Mouse (Mus musculus) CH12.LX (cell line): ENCODE data around the gene Aagab.

Source experiments
- CHD1 ChIP-seq: IDR thresholded peaks from 2 replicates; pipeline ENCODE4 v1.6.1; 2012; ENCODE audit warnings: low read depth, low read length, improper control_type of control experiment, inconsistent platforms
- CTCF ChIP-seq, 2 experiments: IDR thresholded peaks in 1 of 2; conservative IDR thresholded peaks in 1 of 2; 2 replicates each; pipeline ENCODE4 v1.5.1; 2011 to 2012; ENCODE audit warnings: low read depth in 2 of 2, low read length in 2 of 2, improper control_type of control experiment in 1 of 2, inconsistent platforms in 1 of 2, mild to moderate bottlenecking in 1 of 2, moderate library complexity in 1 of 2
- E2F4 ChIP-seq: IDR thresholded peaks from 2 replicates; pipeline ENCODE4 v1.6.1; 2011; ENCODE audit warnings: low read depth, low read length, improper control_type of control experiment; ENCODE audit not compliant: insufficient replicate concordance
- EP300 ChIP-seq: IDR thresholded peaks from 2 replicates; pipeline ENCODE4 v1.6.1; 2011; ENCODE audit warnings: low read length, improper control_type of control experiment
- ETS1 ChIP-seq: conservative IDR thresholded peaks from 2 replicates; pipeline ENCODE4 v1.6.1; 2012; ENCODE audit warnings: low read depth, mild to moderate bottlenecking, inconsistent platforms, low read length, improper control_type of control experiment, moderate library complexity
- POLR2A ChIP-seq: IDR thresholded peaks from 2 replicates; pipeline ENCODE4 v1.6.1; 2011; ENCODE audit warnings: low read depth, mild to moderate bottlenecking, improper control_type of control experiment, low read length
- SIN3A ChIP-seq: IDR thresholded peaks from 2 replicates; pipeline ENCODE4 v1.6.1; 2012; ENCODE audit warnings: low read length, improper control_type of control experiment, inconsistent platforms
- SMC3 ChIP-seq: IDR thresholded peaks from 2 replicates; pipeline ENCODE4 v1.6.1; 2011; ENCODE audit warnings: low read depth, low read length, improper control_type of control experiment
- TCF12 ChIP-seq: IDR thresholded peaks from 2 replicates; pipeline ENCODE4 v1.6.1; 2014; ENCODE audit warnings: low read depth, mild to moderate bottlenecking, inconsistent platforms, low read length, improper control_type of control experiment
- USF1 ChIP-seq: IDR thresholded peaks from 2 replicates; pipeline ENCODE4 v1.6.1; 2014; ENCODE audit warnings: low read depth, mild to moderate bottlenecking, inconsistent platforms, low read length, improper control_type of control experiment
- USF2 ChIP-seq: conservative IDR thresholded peaks from 2 replicates; pipeline ENCODE4 v1.6.1; 2011; ENCODE audit warnings: low read depth, low read length, improper control_type of control experiment
- ZC3H11A ChIP-seq: IDR thresholded peaks from 2 replicates; pipeline ENCODE4 v1.6.1; 2012; ENCODE audit warnings: low read depth, mild to moderate bottlenecking, inconsistent platforms, low read length, improper control_type of control experiment

- TF ChIP-seq USF2 (no peak), E2F4 (no peak), ZC3H11A (no peak), POLR2A (no peak), SMC3 (peak; percentile 58), CTCF (conservative IDR thresholded peaks at IDR 0.05 in 1 of 2, IDR thresholded peaks at IDR 0.05 in 1 of 2; ENCODE audit: low read depth in 2 of 2, low read length in 2 of 2) (peak in 1 of 2 experiments; percentile 57; a peak in 2 of 4 replicates), CHD1 (no peak), USF1 (no peak), EP300 (no peak), SIN3A (no peak), TCF12 (no peak), ETS1 (no peak)
These were observed 22.8 kb upstream of the Aagab start for GRCm38 (mm10) chr9:63579644-63580043.
